Mouse (Mus musculus) cerebellum, adult 8-10 months (tissue): ENCODE measurements around the gene Pah.

Source experiments
- DNase-seq: peaks from one replicate; pipeline ENCODE4 v3.0.0; 2022

Gene Pah

GRCm38 (mm10) chr10:87521646-87522045 lies at the start of gene Pah:
TSS of gene Pah (plus strand) at chr10:87521795.
- DNase-seq: no peak

GRCm38 (mm10) chr10:87473475-87474131 lies 48.0 kb upstream of the Pah start:
- DNase-seq: no peak

GRCm38 (mm10) chr10:87474971-87475370 lies 46.6 kb upstream of the Pah start:
- DNase-seq: no peak

GRCm38 (mm10) chr10:87477895-87478294 lies 43.7 kb upstream of the Pah start:
- no peak for DNase-seq

GRCm38 (mm10) chr10:87484831-87485720 lies 36.5 kb upstream of the Pah start:
- no peak for DNase-seq

GRCm38 (mm10) chr10:87485721-87486620 lies 35.6 kb upstream of the Pah start:
- no peak for DNase-seq

- no peak for DNase-seq
These were observed 33.0 kb upstream of the Pah start for GRCm38 (mm10) chr10:87488429-87489145.

GRCm38 (mm10) chr10:87489246-87490009 lies 32.2 kb upstream of the Pah start:
- no peak for DNase-seq

- no peak for DNase-seq
These were observed 31.3 kb upstream of the Pah start for GRCm38 (mm10) chr10:87490328-87490727.

- no peak for DNase-seq
These were observed 30.0 kb upstream of the Pah start for GRCm38 (mm10) chr10:87491485-87492040.

GRCm38 (mm10) chr10:87492332-87492660 lies 29.3 kb upstream of the Pah start:
- DNase-seq: no peak

GRCm38 (mm10) chr10:87492661-87493551 lies 28.7 kb upstream of the Pah start:
- DNase-seq: no peak

- DNase-seq: no peak
These were observed 28.0 kb upstream of the Pah start, which contains the start of gene Ascl1 for GRCm38 (mm10) chr10:87493576-87493975. TSS of gene Ascl1 (minus strand) at chr10:87493660.

GRCm38 (mm10) chr10:87494176-87494575 lies 27.4 kb upstream of the Pah start:
- DNase-seq: no peak

GRCm38 (mm10) chr10:87494596-87494995 lies 27.0 kb upstream of the Pah start:
- DNase-seq: no peak

- no peak for DNase-seq
These were observed 24.5 kb upstream of the Pah start for GRCm38 (mm10) chr10:87497056-87497455.

GRCm38 (mm10) chr10:87500926-87501658 lies 20.5 kb upstream of the Pah start:
- no peak for DNase-seq

- no peak for DNase-seq
These were observed 19.9 kb upstream of the Pah start for GRCm38 (mm10) chr10:87501659-87502042.

- DNase-seq: no peak
These were observed 19.3 kb upstream of the Pah start for GRCm38 (mm10) chr10:87502283-87502682.

GRCm38 (mm10) chr10:87503946-87504345 lies 17.6 kb upstream of the Pah start:
- peak; percentile 32 for DNase-seq
